Mouse (Mus musculus): ENCODE data around the gene 1700012B07Rik.

- TF ChIP-seq POLR2A (IDR thresholded peaks at IDR 0.05; ENCODE audit: control insufficient read depth in 1 of 2, insufficient read depth in 1 of 2, low read depth in 1 of 2, low read length in 2 of 2, poor library complexity in 1 of 2) = no peak
- TF ChIP-seq EP300 (IDR thresholded peaks at IDR 0.05; ENCODE audit: low read depth in 1 of 2, low read length in 2 of 2) = no peak
- TF ChIP-seq NELFE (IDR thresholded peaks at IDR 0.05; ENCODE audit: low read depth, low read length) = no peak
- no peak for TF ChIP-seq ZC3H11A (IDR thresholded peaks at IDR 0.05; ENCODE audit: low read depth, low read length)
- no peak for TF ChIP-seq CTCF (IDR thresholded peaks at IDR 0.05 in 2 of 3, conservative IDR thresholded peaks at IDR 0.05 in 1 of 3; ENCODE audit: control insufficient read depth in 1 of 3, insufficient read depth in 1 of 3, low read depth in 2 of 3, low read length in 3 of 3, poor library complexity in 1 of 3, severe bottlenecking in 1 of 3)
- no peak for TF ChIP-seq E2F4 (IDR thresholded peaks at IDR 0.05; ENCODE audit: borderline replicate concordance, low read depth, low read length)
- no peak for TF ChIP-seq MEF2A (IDR thresholded peaks at IDR 0.05; ENCODE audit: extremely low read depth, insufficient replicate concordance, low read depth, low read length, poor library complexity, severe bottlenecking)
- TF ChIP-seq POLR2AphosphoS2 (IDR thresholded peaks at IDR 0.05; ENCODE audit: low read length) = no peak
These were observed at the start of gene 1700012B07Rik for GRCm38 (mm10) chr11:109827946-109828345.
